Comparison of ENCODE assay signal across 24 mouse cellular contexts in genomic region chr4:85226731-85227130, GRCm38 (mm10). TPM values are rescaled to one million over a fixed set of nuclear protein-coding genes. Genes with fewer than 3 reads are reported as not detected.
"Had no signal": no experiment of that assay in that cellular context is flagged by ENCODE, and none has a peak within 500 bp of the region (broad histone marks: within the 10 kb centered on the region; RNA-seq: fewer than 3 reads in every experiment).

No protein-coding gene starts in this region.

- H3K4me3 ChIP-seq: limb, embryonic 10.5 days; limb, embryonic 13.5 days; liver, embryonic 12.5 days; liver, embryonic 15.5 days; lung, embryonic 15.5 days; megakaryocyte, embryonic 14.5 days; midbrain, embryonic 12.5 days; midbrain, embryonic 15.5 days; neural tube, embryonic 12.5 days; neural tube, embryonic 15.5 days had no signal

- H3K4me2 ChIP-seq: limb, embryonic 13.5 days; liver, embryonic 12.5 days; liver, embryonic 15.5 days; lung, embryonic 15.5 days; midbrain, embryonic 12.5 days; midbrain, embryonic 15.5 days; neural tube, embryonic 12.5 days; neural tube, embryonic 15.5 days had no signal

- DNase-seq: kidney, adult 11 months; kidney, adult 9 months; kidney, postnatal 14 days; kidney, postnatal 4 days; layer of hippocampus, adult 9-11 months; liver; lung, adult 18-20 months; lung, postnatal 10 days; lung, postnatal 36 days; retina, postnatal 1 day; thymus, adult 18-20 months; thymus, postnatal 14 days; thymus, postnatal 4 days had no signal

- H3K27ac ChIP-seq: limb, embryonic 10.5 days; limb, embryonic 13.5 days; liver, embryonic 12.5 days; liver, embryonic 15.5 days; lung, embryonic 15.5 days; midbrain, embryonic 12.5 days; midbrain, embryonic 15.5 days; neural tube, embryonic 12.5 days; neural tube, embryonic 15.5 days had no signal

- ATAC-seq: inflammation-experienced regulatory T-cells, adult 6 months; liver, embryonic 12.5 days; midbrain, embryonic 15.5 days had no signal

- H3K9ac ChIP-seq: limb, embryonic 13.5 days; liver, embryonic 12.5 days; liver, embryonic 15.5 days; lung, embryonic 15.5 days; midbrain, embryonic 12.5 days; midbrain, embryonic 15.5 days; neural tube, embryonic 12.5 days; neural tube, embryonic 15.5 days had no signal

- H3K27me3 ChIP-seq: liver, embryonic 12.5 days; liver, embryonic 15.5 days; lung, embryonic 15.5 days; megakaryocyte, embryonic 14.5 days; midbrain, embryonic 12.5 days; midbrain, embryonic 15.5 days; neural tube, embryonic 12.5 days; neural tube, embryonic 15.5 days had no signal

- H3K4me1 ChIP-seq: limb, embryonic 10.5 days; liver, embryonic 12.5 days; liver, embryonic 15.5 days; lung, embryonic 15.5 days; megakaryocyte, embryonic 14.5 days; midbrain, embryonic 12.5 days; neural tube, embryonic 12.5 days had no signal

- H3K9me3 ChIP-seq: limb, embryonic 10.5 days; limb, embryonic 13.5 days; liver, embryonic 12.5 days; liver, embryonic 15.5 days; lung, embryonic 15.5 days; midbrain, embryonic 12.5 days; midbrain, embryonic 15.5 days; neural tube, embryonic 12.5 days; neural tube, embryonic 15.5 days had no signal

- H3K36me3 ChIP-seq: limb, embryonic 10.5 days; limb, embryonic 13.5 days; liver, embryonic 12.5 days; liver, embryonic 15.5 days; lung, embryonic 15.5 days; midbrain, embryonic 12.5 days; midbrain, embryonic 15.5 days; neural tube, embryonic 12.5 days; neural tube, embryonic 15.5 days had no signal

RNA-seq across cellular contexts. Expression of gene Sh3gl2, which starts 21.8 kb away (rescaled TPM):
- polyA plus RNA-seq: inflammation-experienced regulatory T-cells, adult 6 months; liver, embryonic 15.5 days had no signal
